Mouse (Mus musculus) liver, embryonic 14 days (tissue): ENCODE data around the gene Cdhr4. TPM values are rescaled to one million over a fixed set of nuclear protein-coding genes. Genes with fewer than 3 reads are reported as not detected.

Experiments used
- polyA plus RNA-seq: library from polyadenylated mRNA; depleted of rRNA; stranded (reverse); fragments of >200 nt; gene quantifications from 2 replicates; pipeline ENCODE4 v1.2.3, GENCODE M21; 2012; rRNA removed

The Cdhr4 gene
- polyA plus RNA-seq, result 2.4 and 3.3 TPM in 2 replicates

DNA sequence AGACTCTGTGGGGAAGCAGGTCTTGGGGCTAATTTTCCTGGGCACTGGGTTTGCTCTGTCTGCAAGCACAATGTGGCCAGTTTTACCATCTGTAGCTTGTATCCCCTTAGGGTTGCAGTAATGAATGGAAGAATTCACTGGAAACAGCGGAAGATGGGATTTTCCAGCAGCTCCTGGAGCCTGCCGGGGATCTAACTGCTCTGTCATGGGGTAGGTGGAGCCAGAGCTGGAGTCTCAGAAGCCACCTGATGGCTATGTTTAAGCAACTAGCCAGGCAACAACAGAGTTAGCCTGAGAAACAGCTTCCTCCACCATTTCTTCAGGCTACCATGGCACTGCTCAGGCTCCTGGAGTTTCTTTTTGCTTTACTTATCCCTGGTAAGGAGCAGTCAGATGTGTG is at the start of gene Cdhr4:
Gene Cdhr4, plus strand, starts transcription at position 301 of the 400 bp plus-strand sequence.

GRCm38 (mm10) chr9:107949922-107950235 is 42.4 kb upstream of the Cdhr4 start, which contains the start of gene Traip:
TSS of gene Traip (plus strand) at chr9:107950136.

DNA sequence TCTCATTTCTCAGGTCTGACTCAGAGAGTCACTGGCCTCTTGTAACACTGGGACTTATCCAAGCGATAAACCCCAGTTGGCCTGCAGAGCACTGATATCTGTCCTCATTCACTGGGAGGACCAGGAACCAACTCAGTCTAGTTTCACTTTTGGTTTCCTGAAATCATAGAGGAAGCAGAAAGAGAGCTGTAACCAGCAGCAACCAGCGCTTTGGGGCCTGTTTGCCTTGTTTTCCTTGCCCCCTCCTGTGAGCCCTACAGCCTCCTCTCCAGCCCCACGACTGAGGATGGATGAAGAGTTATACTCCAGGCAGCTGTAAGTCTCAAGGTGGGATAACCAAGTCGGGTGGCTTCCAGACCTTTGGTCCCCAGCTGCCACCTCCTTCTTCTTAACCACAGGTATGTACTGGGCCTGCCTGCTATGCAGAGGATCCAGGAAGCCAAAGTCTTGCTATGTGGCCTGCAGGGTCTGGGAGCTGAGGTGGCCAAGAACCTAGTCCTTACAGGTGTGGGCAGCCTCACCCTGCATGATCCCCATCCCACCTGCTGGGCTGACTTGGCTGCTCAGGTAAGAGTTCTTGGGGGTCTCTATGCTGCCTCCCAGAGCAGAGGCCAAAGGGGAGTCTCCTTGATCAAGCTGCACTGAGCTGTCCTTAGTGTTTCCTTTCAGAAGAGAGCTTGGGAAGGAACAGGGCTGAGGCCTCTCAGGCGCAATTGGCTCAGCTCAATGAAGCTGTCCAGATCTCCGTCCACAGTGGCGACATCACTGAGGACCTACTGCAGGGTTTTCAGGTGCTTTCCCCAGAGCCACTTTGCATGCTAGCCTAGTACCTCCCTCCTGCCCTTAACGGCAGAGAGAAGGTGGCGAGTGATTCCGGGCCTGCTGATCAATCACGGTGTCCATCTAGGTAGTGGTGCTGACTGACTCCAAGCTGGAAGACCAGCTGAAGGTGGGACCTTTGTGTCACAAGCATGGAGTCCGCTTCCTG is 16.6 kb upstream of the Cdhr4 start, which contains the start of gene Uba7:
Gene Uba7, plus strand, starts transcription at position 107 of the 988 bp plus-strand sequence.

GRCm38 (mm10) chr9:107982681-107983346 is 9.5 kb upstream of the Cdhr4 start, which contains the start of gene Gm20661:
TSS of gene Gm20661 (plus strand) at chr9:107983058.

DNA sequence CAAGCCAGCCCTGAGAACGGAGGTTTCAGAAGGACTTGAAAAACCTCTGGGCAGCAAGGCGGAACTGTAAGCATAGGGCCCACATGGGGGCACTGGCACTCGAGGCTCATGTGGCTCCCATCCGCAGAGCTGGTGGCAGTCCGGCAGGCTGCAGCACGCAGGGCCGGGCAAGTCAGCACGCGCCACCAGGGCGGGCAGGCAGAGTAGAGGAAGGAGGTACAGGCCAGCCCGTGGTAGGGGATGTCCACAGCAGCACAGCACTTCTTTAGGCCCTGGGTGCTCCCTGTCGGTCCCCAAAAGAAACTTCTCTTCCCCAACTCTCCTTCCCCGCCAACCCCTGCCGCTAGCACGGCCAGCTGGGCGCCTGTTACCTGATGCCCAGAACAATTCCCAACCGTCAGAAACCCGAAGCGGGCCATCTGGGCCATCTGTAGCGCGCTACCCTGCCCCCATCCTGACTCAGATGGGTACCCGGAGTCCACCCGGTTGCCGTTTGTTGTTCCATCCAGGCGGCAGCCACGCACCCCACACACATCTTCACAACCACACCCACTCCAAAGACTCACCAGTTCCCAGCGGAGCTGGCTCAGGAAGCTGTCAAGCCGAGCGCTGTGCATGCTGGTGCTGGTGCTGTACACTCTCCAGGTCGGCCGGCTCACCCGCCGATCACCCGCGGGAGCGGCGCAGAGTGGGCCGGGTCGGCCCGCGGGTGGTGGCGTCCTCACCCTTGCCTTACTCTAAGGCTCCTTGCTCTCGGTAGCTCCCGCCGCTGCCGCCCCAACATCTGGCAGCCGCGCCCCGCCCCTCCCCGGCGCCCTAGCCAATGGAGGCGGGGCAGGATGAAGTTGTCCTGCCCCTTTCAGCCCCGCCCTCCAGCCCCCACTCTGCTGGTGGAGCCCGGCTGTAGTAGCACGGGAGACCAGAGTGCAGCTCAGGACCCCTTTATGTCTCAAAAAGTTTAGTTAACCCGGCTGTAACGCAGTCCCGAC is 6.9 kb upstream of the Cdhr4 start, which contains the start of gene Inka1:
Gene Inka1, minus strand, starts transcription at position 749 of the 989 bp plus-strand sequence.

DNA sequence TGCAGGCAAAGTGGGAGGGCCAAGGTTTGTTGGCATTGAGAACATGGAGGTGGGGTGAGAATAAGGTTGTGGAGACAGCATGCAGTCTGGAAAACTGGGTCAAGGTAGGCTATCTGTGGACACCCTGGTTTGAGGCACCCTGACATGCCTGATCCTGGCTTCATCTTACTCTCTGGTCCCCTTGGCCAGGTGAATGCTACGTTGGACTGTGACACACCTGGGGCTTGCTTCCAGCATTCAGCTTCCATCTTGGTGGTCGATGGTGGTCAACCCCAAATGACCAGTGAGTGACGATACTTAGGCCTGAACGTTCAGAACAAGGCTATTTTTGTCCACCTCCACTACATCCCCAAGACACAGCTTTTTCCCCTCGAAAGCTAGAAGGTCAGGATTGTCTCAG is 3.8 kb downstream of the Cdhr4 start, which contains the start of gene Gm20662:
Gene Gm20662, plus strand, starts transcription at position 301 of the 400 bp plus-strand sequence.

DNA sequence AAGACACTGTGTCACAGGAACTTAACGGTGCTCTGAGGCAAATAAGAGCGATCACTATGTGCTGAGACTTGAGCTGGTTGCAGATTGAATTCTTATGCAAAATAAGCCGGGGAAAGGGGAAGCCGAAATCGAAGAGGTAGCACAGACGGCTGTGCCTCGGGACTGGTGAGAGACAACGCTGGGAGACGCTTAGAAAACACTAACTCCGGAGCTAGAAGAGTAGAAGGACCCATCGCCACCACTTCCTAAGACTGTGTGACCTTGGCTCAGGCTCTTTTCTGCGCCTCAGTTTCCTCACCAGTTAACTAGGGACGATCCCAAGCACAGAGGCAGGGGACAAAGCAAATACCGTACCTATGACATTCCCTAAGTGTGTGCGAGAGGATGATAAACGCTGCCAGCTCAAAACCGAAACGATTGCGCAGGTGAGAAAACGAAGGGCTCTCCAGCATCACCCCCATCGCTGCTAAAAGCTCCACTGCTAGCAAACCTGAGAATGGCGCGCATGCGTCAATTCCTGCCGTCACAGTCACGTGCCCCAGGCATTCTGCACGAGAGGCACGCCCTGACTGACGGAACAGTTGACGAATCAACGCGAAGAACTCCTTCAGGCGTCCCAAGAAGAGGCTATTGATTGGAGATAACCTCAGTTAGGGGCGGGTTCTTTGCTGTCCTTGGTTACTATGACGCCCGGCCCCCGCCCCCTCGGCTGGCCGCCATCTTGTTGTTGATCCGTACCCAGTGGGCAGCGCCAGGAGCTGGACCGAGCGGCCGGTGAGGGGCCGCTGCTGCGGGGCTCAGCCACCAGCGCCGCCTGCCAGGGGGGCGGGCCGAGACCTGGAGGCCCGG is 9.8 kb downstream of the Cdhr4 start, which contains the start of gene Ip6k1:
Gene Ip6k1, plus strand, starts transcription at position 580 of the 849 bp plus-strand sequence.

DNA sequence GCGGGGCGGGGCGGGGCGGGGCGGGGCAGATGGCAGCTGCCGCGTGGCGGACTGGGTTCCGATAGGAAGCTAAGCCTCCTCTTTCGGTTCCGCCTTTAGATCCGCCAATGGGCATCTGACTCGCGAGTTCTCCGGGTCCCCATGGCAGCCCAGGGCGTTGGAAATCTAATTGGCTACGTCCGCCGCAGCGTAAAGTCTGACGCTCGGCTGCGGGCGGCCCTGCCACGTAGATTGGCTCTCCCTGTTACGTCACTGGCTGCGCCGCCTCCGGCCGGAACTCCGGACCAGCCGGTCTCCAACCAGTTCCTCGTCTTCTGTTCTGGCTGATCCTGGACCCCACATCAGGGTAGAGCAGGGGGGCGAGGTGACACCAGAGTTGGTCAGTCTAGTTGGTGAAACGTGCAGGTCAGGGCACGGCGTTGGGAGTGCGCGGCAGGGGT is 56.7 kb downstream of the Cdhr4 start, which contains the start of gene Gmppb:
Gene Gmppb, plus strand, starts transcription at position 227 of the 440 bp plus-strand sequence.

Other genes with a start within 250 kb of the Cdhr4 start
- gene Rbm5, start 221.5 kb upstream of the Cdhr4 start, polyA plus RNA-seq, result 38.0 and 39.9 TPM in 2 replicates
- 21.5 and 22.3 TPM in 2 replicates for gene Rbm6, start 119.3 kb upstream of the Cdhr4 start, polyA plus RNA-seq
- gene Mon1a, start 104.3 kb upstream of the Cdhr4 start, polyA plus RNA-seq, result 3.8 and 3.9 TPM in 2 replicates
- gene Mst1r, start 85.6 kb upstream of the Cdhr4 start, polyA plus RNA-seq, result 0.98 and 1.0 TPM in 2 replicates
- not detected in 2 replicates for gene Actl11, start 64.0 kb upstream of the Cdhr4 start, polyA plus RNA-seq
- gene Camkv, start 56.8 kb upstream of the Cdhr4 start, polyA plus RNA-seq, result 0.10 and 0.13 TPM in 2 replicates
- gene Traip, start 42.4 kb upstream of the Cdhr4 start, polyA plus RNA-seq, result 6.3 and 8.5 TPM in 2 replicates
- 73.2 and 97.2 TPM in 2 replicates for gene Uba7, start 17.0 kb upstream of the Cdhr4 start, polyA plus RNA-seq
- 0.65 and 0.71 TPM in 2 replicates for gene Gm20661, start 9.4 kb upstream of the Cdhr4 start, polyA plus RNA-seq
- 27.4 and 29.9 TPM in 2 replicates for gene Inka1, start 6.6 kb upstream of the Cdhr4 start, polyA plus RNA-seq
- 0.58 and 0.95 TPM in 2 replicates for gene Gm20662, start 3.9 kb downstream of the Cdhr4 start, polyA plus RNA-seq
- 27.1 and 30.8 TPM in 2 replicates for gene Ip6k1, start 10.0 kb downstream of the Cdhr4 start, polyA plus RNA-seq
- gene Gmppb, start 56.7 kb downstream of the Cdhr4 start, polyA plus RNA-seq, result 8.2 and 9.5 TPM in 2 replicates
- gene Amigo3, start 60.7 kb downstream of the Cdhr4 start, polyA plus RNA-seq, result 0.42 and 0.55 TPM in 2 replicates
- 17.8 and 19.6 TPM in 2 replicates for gene Mst1, start 87.9 kb downstream of the Cdhr4 start, polyA plus RNA-seq
- 105 and 129 TPM in 2 replicates for gene Rnf123, start 90.8 kb downstream of the Cdhr4 start, polyA plus RNA-seq
- gene Apeh, start 102.1 kb downstream of the Cdhr4 start, polyA plus RNA-seq, result 116 and 139 TPM in 2 replicates
- 0.86 and 0.89 TPM in 2 replicates for gene Bsn, start 197.9 kb downstream of the Cdhr4 start, polyA plus RNA-seq